Mouse (Mus musculus) macrophage (primary cell): ENCODE measurements at regions not wholly inside any gene's neighbourhood (a gene's known extent, or its start where the extent isn't known, plus 50 kb on each side); places are given as distances from the start of the nearest gene placed in this dataset.

ENCODE experiments used
- H3K27ac ChIP-seq: fragments of 350-480 bp; formaldehyde crosslinking; 2 replicates; pipeline ENCODE4 v1.9.0; 2021
- H3K36me3 ChIP-seq: fragments of 350-480 bp; formaldehyde crosslinking; 2 replicates; pipeline ENCODE4 v1.9.0; 2021; ENCODE audit errors: inconsistent target
- H3K4me3 ChIP-seq: fragments of 350-480 bp; formaldehyde crosslinking; 2 replicates; pipeline ENCODE4 v1.9.0; 2021; ENCODE audit errors: inconsistent target
- H3K79me2 ChIP-seq: fragments of 350-480 bp; formaldehyde crosslinking; 2 replicates; pipeline ENCODE4 v1.9.0; 2021; ENCODE audit errors: inconsistent target
- WGBS: methylation state at CpG from one replicate; pipeline ENCODE4 v1.1.7; 2026; ENCODE audit warnings: inconsistent platforms; ENCODE audit not compliant: missing documents; 5-methylcytosine and 5-hydroxymethylcytosine counted together

DNA sequence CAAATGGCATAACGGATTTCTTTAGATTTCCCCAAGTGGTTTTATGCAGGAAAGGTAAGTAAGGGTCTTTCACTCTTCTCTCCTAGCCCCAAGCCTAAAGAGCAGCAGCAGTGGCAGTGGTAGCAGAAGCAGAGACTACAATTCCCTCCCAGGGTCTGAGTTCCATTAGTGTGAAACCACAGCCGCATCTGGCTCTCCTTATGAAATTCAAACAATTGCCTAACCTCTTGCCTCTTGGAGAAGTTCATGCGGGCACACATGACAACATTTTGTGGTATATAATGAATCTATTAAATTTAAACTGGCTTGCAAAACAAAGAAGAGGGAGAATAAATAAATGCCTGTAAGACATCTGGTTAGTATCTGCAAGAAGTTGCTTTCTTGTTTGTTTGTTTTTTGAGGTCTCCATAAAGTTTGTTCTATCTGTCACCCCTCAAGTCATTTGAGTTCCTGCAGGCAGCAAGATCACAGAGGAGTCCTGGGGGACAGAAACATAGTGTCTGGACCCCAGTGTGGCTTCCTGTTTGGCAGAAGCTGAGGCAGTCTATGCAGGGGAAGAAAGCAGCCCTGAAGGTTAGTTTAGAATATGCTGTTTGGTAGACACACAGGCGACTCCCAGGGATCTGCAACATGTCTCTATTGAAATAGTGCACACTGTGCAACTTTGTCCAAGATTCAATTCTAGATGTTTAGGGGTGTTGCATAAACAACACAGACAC lies 578.9 kb downstream of the Kctd12 start:
- H3K36me3 ChIP-seq = no peaks in the 10 kb centered on the region
- H3K79me2 ChIP-seq = no peaks in the 10 kb centered on the region
- WGBS = 46% methylated on average over 4 of the region's 4 CpGs
- no peak overlapping the region for H3K27ac ChIP-seq
- H3K4me3 ChIP-seq = no peak overlapping the region

DNA sequence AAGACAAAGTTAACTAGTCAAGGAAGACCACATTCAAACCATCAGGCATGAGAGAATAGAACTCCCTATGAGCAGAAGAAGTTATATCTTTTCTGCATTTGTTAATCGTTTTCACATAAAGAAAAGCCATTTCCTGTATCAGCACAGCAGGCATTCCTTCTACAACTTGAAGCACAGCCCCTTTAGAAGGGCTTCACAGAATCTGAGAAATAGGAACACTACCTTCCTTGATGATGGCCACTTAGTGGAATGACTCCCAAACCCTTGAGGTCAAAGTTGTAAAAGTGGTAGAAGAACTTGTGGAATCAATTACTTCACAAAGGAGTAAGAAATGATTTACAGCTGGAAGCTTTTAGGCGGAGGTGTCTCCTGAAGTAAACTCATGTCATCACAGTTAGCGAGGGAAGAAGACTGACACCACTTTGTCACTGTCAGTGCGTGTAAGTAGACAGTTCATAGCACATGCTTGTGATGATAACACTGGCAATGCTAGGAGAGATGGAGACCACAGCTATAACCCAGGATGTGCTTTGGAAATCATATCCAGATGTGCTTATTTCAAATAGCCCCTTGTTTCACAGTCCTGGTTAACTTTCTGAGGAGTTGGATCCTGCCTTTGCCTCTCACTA lies 580.3 kb downstream of the Kctd12 start:
- Histone ChIP-seq H3K27ac (no peak overlapping the region), H3K36me3 (no peaks in the 10 kb centered on the region), H3K79me2 (no peaks in the 10 kb centered on the region), H3K4me3 (no peak overlapping the region)
- 87% methylated on average over 4 of the region's 4 CpGs for WGBS

DNA sequence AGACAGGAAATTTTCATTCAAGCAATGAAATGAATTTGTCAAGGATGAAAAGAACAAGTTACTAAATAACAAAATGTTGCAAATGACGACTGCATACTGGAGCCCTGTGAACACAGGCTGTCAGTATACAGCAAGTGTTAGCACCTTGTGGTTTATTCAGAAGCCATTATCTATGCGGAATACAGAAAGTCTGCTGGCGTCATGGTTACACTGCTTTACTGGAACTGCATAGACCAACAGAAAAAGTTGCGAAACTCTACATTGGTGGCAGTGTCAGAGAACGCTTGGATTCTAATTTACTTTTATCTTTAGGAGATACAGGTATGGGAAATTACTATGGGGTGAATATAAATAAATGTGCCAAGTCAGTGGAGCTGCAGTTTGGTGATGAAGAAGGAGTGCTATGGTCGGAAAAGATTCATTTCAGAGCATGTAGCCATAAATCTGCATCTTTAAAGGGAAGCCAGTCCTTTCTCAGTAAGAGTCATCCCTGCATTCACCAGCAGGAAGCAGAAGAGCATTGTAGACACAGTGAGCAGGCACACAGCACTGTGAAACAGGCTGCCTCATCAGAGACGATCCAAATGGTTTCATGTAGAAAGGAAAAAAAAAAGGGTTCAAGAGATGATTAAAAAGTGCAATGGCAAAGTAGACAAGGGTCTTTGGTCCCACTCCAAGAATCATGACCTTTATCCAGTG lies 586.3 kb downstream of the Kctd12 start:
- H3K27ac ChIP-seq = no peak overlapping the region
- WGBS = 55% methylated on average over 7 of the region's 7 CpGs
- H3K4me3 ChIP-seq = no peak overlapping the region
- no peaks in the 10 kb centered on the region for H3K79me2 ChIP-seq
- H3K36me3 ChIP-seq = no peaks in the 10 kb centered on the region

- 97% methylated on average over 3 of the region's 3 CpGs for WGBS
- H3K27ac ChIP-seq = no peak overlapping the region
Observed at GRCm38 (mm10) chr14:102392351-102392750, 590.1 kb downstream of the Kctd12 start.

GRCm38 (mm10) chr14:102372994-102373567 lies 609.4 kb downstream of the Kctd12 start:
- Histone ChIP-seq H3K4me3 (no peak overlapping the region), H3K36me3 (no peaks in the 10 kb centered on the region), H3K27ac (no peak overlapping the region), H3K79me2 (no peaks in the 10 kb centered on the region)
- 93% methylated on average over 5 of the region's 5 CpGs for WGBS

More at GRCm38 (mm10) chr14:102392351-102392750, 590.1 kb downstream of the Kctd12 start:
- no peak overlapping the region for H3K4me3 ChIP-seq
- H3K36me3 ChIP-seq = no peaks in the 10 kb centered on the region
- H3K79me2 ChIP-seq = no peaks in the 10 kb centered on the region

- no peak overlapping the region for H3K27ac ChIP-seq
- WGBS = 31% methylated on average over 2 of the region's 2 CpGs
- H3K79me2 ChIP-seq = no peaks in the 10 kb centered on the region
- H3K36me3 ChIP-seq = no peaks in the 10 kb centered on the region
- no peak overlapping the region for H3K4me3 ChIP-seq
Observed at GRCm38 (mm10) chr14:102361589-102361988, 620.8 kb downstream of the Kctd12 start.

- no peak overlapping the region for H3K4me3 ChIP-seq
- H3K36me3 ChIP-seq = no peaks in the 10 kb centered on the region
- H3K79me2 ChIP-seq = no peaks in the 10 kb centered on the region
- no peak overlapping the region for H3K27ac ChIP-seq
Observed at GRCm38 (mm10) chr14:102329409-102329808, 599.7 kb downstream of the Lmo7 start.

GRCm38 (mm10) chr14:102306332-102306731 lies 576.6 kb downstream of the Lmo7 start:
- no peak overlapping the region for H3K27ac ChIP-seq
- H3K79me2 ChIP-seq = no peaks in the 10 kb centered on the region
- no peaks in the 10 kb centered on the region for H3K36me3 ChIP-seq
- WGBS = 79% methylated on average over 6 of the region's 6 CpGs
- no peak overlapping the region for H3K4me3 ChIP-seq

- no peak overlapping the region for H3K27ac ChIP-seq
- 62% methylated on average over 2 of the region's 2 CpGs for WGBS
- no peaks in the 10 kb centered on the region for H3K36me3 ChIP-seq
- no peaks in the 10 kb centered on the region for H3K79me2 ChIP-seq
- no peak overlapping the region for H3K4me3 ChIP-seq
Observed at GRCm38 (mm10) chr14:102302826-102303225, 573.1 kb downstream of the Lmo7 start.

DNA sequence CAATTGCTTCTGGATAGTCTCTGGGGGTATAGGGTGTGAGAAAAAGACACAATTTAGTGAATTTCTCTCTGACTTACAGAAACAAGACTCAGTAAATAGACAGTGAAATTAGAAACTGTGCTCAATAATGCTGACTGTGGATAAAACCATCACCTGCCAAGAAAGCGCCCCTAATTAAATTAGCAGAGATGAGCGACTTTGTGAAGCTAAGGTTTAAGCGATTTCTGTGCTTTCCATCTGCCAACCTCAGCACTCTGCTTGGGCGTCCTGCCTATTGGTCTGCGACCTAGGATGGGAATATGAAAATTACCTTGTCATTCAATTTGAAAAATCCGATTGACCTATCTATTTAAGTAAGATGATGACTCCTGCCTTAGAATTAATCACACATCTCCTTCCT lies 570.5 kb downstream of the Lmo7 start:
- 86% methylated on average over 6 of the region's 6 CpGs for WGBS
- Histone ChIP-seq H3K27ac (no peak overlapping the region), H3K79me2 (no peaks in the 10 kb centered on the region), H3K4me3 (no peak overlapping the region), H3K36me3 (no peaks in the 10 kb centered on the region)

DNA sequence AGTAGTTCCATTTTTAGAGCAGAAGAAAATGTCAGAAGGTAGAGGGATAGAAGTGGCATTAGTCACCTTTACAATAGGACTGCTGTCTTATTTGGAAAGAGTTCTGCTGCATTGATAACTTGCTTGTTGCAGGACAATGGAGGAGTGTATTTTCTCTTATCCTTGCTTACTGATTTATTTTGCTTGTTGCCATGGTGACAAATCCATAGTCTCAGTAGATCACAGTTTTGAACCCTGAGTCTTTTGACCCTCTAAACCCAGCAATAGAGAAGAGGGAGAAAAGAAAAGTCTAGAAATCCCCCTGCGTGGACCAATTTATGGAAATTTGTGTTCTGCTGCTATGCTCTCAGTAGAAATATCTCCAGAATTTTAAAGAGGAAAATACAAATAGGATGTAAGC lies 561.6 kb downstream of the Lmo7 start:
- Histone ChIP-seq H3K27ac (no peak overlapping the region), H3K79me2 (no peaks in the 10 kb centered on the region), H3K4me3 (no peak overlapping the region), H3K36me3 (no peaks in the 10 kb centered on the region)
- WGBS = 88% methylated on average over 1 of the region's 1 CpGs

DNA sequence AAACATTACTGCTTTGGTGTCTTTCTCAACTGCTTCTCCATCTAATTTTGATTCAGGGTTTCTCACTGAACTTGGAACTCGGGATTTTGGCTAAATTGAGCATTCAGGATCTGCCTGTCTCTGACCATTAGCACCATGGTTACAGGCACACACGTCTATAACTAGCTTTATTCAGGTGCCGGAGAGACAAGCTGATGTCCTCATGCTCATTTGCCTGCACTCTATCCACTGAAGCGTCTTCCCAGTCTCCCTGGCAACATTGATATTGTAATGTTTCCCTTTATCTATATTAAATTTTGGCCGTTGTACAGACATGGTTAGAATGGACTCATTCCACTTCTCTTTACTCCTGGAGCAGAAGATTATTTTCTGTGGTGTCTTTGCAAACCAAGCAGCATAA lies 520.3 kb downstream of the Lmo7 start:
- 77% methylated on average over 5 of the region's 5 CpGs for WGBS
- no peaks in the 10 kb centered on the region for H3K36me3 ChIP-seq

DNA sequence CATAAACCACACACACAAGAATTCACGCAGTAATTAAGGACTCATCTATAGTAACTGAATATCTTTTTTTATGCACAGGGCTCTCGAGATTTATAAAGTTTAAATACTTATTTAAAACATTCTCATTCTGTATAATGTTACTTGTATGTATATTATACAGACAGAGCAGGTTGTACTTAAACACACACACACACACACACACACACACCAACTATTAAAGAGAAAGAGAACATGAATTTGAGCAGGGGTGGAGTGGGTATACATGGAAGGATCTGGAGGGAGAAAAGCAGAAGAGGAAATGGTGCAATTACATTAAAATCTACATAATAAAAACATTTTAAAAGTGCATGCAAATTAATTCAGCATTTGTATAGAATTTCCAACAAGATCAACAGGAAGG lies 518.8 kb downstream of the Lmo7 start:
- Histone ChIP-seq H3K4me3 (no peak overlapping the region), H3K27ac (no peak overlapping the region), H3K36me3 (no peaks in the 10 kb centered on the region), H3K79me2 (no peaks in the 10 kb centered on the region)
- WGBS = 65% methylated on average over 2 of the region's 2 CpGs

More for the DNA sequence above, 520.3 kb downstream of the Lmo7 start:
- Histone ChIP-seq H3K27ac (no peak overlapping the region), H3K4me3 (no peak overlapping the region), H3K79me2 (no peaks in the 10 kb centered on the region)

- Histone ChIP-seq H3K36me3 (no peaks in the 10 kb centered on the region), H3K27ac (no peak overlapping the region), H3K4me3 (no peak overlapping the region), H3K79me2 (no peaks in the 10 kb centered on the region)
- WGBS = 94% methylated on average over 5 of the region's 5 CpGs
Observed at GRCm38 (mm10) chr14:102248023-102248422, 518.3 kb downstream of the Lmo7 start.
